Mouse (Mus musculus) cerebellum, adult 2 months (tissue): ENCODE measurements around the gene Cep68. TPM values are rescaled to one million over a fixed set of nuclear protein-coding genes. Genes with fewer than 3 reads are reported as not detected.
A peak's percentile ranks its signal among the peaks of the same experiment; 100 is the strongest.

Experiments used
- DNase-seq, 2 experiments: peaks; one replicate each; pipeline ENCODE4 v3.0.0; 2021
- H3K27ac ChIP-seq: fragments of 200-500 bp; 2 replicates; pipeline ENCODE4 v1.5.1; 2012; ENCODE audit warnings: low read length, control low read depth, inconsistent platforms; ENCODE audit not compliant: insufficient read depth
- H3K27me3 ChIP-seq: fragments of 200-500 bp; 2 replicates; pipeline ENCODE4 v1.6.1; 2012; ENCODE audit warnings: inconsistent platforms, mild to moderate bottlenecking, low read length, moderate library complexity; ENCODE audit not compliant: control insufficient read depth, insufficient read depth
- H3K4me1 ChIP-seq: fragments of 200-500 bp; 2 replicates; pipeline ENCODE4 v1.6.1; 2011; ENCODE audit warnings: low read length; ENCODE audit not compliant: control insufficient read depth, insufficient read depth
- H3K4me3 ChIP-seq: fragments of 200-500 bp; replicated peaks from 2 replicates; pipeline ENCODE3; 2011; ENCODE audit warnings: mild to moderate bottlenecking, low read depth, low read length, control low read depth; ENCODE audit not compliant: insufficient read depth
- CTCF ChIP-seq: fragments of 200-500 bp; IDR thresholded peaks from 2 replicates; pipeline ENCODE4 v1.5.1; 2011; ENCODE audit warnings: low read depth, mild to moderate bottlenecking, control low read depth, low read length, moderate library complexity, borderline replicate concordance; ENCODE audit not compliant: insufficient read depth
- POLR2A ChIP-seq: fragments of 200-500 bp; IDR thresholded peaks from 2 replicates; pipeline ENCODE4 v1.6.1; 2011; ENCODE audit warnings: low read length, control low read depth, borderline replicate concordance; ENCODE audit not compliant: insufficient read depth
- WGBS: fragments of 180-500 bp; shearing (Covaris S2); methylation state at CpG from one replicate; pipeline ENCODE4 v1.1.7; 2018; 5-methylcytosine and 5-hydroxymethylcytosine counted together
- polyA plus RNA-seq: library from polyadenylated mRNA; depleted of rRNA; stranded (reverse); fragments of >200 nt; gene quantifications from 2 replicates; pipeline ENCODE4 v1.2.3, GENCODE M21; 2012

The Cep68 gene
- polyA plus RNA-seq, 1 experiment: 12.9 TPM

DNA sequence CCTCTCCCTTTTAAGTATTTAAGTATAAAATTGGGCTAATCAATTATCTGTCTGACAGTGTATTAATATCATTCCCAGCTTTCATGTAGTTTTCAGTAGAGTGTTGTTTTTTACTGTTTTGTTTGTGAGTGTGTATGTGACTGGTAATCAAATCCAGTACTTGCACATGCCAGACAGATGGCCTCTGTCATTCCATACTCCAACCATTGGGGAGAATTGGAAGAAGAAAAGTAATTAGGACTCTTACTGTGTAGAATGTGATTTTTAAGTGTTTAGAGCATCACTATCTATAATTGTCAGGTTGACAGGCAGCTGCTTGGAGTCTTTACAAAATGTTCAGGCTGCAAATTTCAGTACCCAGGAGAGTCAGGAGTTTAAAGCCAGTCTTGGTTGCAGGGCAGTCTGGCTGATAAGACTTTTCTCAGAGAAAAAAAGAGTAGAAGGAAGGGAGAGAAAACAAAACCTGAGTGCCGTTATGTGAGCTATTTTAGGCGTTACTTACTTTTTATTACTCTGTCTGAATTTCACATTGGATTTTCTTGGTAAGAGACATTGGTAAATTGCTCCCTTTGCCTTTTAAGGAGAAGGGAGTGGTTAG is 42.5 kb downstream of the Cep68 start:
- no peak for DNase-seq
- 47% methylated on average over 2 of the region's 2 CpGs for WGBS
- peaks cover 4% of the 10 kb centered on the region; the same call in 1 of the 2 replicates for H3K4me1 ChIP-seq
- H3K27me3 ChIP-seq: no peaks in the 10 kb centered on the region
- no peak for TF ChIP-seq CTCF
- TF ChIP-seq POLR2A: no peak
- H3K27ac ChIP-seq: no peak overlapping the region
- H3K4me3 ChIP-seq: no peak overlapping the region

DNA sequence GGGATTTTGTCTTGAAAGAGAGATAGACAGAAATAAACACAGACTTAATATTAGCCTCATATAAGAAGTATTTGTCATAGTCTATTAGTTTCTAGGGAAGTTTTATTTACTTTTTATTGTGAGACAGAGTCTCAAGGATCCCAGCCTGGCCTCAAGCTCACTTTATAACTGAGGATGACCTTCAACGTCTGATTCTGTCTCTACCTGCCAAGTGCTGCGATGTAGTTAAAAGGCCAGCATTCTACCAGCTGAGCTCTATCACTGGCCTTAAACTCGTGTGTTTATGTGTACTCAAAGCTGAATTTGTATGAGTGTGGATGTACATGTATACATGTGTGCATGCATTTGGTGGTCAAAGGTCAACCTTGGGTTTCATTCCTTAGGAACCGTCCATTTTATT is 43.7 kb downstream of the Cep68 start:
- no peak overlapping the region for H3K27ac ChIP-seq
- no peak for DNase-seq
- no peak for TF ChIP-seq CTCF
- TF ChIP-seq POLR2A: no peak
- no peaks in the 10 kb centered on the region for H3K27me3 ChIP-seq
- 37% methylated on average over 4 of the region's 4 CpGs for WGBS
- H3K4me3 ChIP-seq: no peak overlapping the region
- peaks cover 4% of the 10 kb centered on the region; the same call in 1 of the 2 replicates for H3K4me1 ChIP-seq

DNA sequence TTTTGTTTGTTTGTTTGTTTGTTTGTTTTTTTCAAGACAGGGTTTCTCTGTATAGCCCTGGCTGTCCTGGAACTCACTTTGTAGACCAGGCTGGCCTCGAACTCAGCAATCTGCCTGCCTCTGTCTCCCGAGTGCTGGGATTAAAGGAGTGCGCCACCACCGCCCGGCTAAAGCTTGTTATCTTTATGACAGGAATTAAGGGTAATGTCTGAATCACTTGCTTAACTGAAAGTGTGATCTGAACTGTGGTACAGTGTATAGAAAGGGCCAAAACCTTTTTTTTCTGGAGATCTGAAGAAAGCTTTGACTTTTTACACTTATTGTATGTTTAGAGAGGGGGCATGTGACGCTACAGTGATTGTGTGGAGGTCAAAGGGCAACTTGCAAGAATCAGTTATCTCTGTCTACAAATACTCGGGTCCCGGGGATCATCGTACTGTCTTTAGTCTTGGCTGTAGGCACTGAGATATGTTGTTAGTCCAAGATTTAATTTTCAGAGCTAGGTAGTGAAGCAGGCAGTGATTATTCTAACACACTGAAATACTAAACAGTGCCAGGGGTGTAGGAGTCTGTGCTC is 44.3 kb downstream of the Cep68 start:
- Histone ChIP-seq H3K4me3 (no peak overlapping the region), H3K27ac (no peak overlapping the region), H3K27me3 (no peaks in the 10 kb centered on the region), H3K4me1 (peaks cover 2% of the 10 kb centered on the region; the same call in 1 of the 2 replicates)
- no peak for DNase-seq
- no peak for TF ChIP-seq POLR2A
- no peak for TF ChIP-seq CTCF
- WGBS: 68% methylated on average over 9 of the region's 9 CpGs

DNA sequence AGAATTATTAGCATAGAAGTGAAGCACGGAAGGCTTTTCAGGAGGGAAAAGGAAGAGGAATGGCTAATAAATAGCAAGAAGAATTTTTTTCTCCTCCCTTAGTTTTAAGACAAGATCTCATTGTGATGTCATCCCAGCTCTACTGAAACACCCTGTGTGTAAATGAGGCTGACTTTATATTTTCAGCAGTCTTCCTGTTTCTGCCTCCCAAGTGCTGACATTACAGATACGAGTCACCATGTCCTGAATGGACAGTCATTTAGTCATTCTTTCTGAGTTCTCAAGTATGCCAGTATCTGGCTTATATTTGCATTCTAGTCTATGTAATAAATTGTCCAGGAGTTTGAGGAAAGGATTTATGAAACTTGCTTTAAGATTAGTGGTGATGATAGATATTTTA is 44.9 kb downstream of the Cep68 start:
- Histone ChIP-seq H3K27me3 (no peaks in the 10 kb centered on the region), H3K4me3 (no peak overlapping the region), H3K27ac (no peak overlapping the region), H3K4me1 (no peaks in the 10 kb centered on the region; the same call in 1 of the 2 replicates)
- 39% methylated on average over 2 of the region's 2 CpGs for WGBS
- no peak for DNase-seq
- TF ChIP-seq POLR2A (no peak), CTCF (no peak)

DNA sequence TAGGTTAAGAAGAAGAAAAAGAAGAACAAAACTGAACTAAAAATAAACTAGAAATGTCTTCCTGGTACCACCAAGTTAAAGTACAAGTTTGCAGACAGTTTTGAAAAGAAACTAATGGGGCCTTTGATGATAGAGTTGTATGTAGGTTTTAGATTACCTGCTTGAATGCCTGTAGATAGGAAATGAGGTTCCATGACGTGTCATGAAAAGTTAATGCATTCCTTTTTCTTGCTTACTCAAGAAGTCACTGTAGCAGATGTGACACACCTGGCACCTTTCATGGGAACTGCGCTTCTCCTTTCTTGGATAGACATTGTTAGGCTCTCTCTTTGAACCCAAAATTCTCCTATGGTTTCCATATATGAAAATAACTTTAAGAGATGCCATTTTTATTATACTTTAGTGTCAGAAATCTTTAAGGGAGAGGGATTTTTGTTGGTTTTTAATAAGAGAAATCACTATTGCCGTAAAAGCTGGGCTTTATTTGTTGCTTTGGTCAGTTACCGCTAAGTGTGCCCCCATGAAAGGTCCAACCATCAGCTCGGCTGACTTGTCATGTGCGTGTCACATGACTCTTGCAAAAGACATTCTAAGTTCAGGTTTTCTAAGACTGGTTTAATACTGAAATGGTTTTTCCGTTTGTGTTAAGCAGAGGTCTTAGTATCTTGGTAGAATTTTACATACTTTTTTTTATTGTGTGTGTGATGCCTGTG is 46.8 kb downstream of the Cep68 start:
- H3K4me1 ChIP-seq: no peaks in the 10 kb centered on the region; the same call in 1 of the 2 replicates
- H3K27me3 ChIP-seq: no peaks in the 10 kb centered on the region
- 18% methylated on average over 7 of the region's 7 CpGs for WGBS
- no peak overlapping the region for H3K27ac ChIP-seq
- no peak for DNase-seq
- no peak for TF ChIP-seq POLR2A
- TF ChIP-seq CTCF: no peak
- H3K4me3 ChIP-seq: peak overlapping the region; percentile 87

DNA sequence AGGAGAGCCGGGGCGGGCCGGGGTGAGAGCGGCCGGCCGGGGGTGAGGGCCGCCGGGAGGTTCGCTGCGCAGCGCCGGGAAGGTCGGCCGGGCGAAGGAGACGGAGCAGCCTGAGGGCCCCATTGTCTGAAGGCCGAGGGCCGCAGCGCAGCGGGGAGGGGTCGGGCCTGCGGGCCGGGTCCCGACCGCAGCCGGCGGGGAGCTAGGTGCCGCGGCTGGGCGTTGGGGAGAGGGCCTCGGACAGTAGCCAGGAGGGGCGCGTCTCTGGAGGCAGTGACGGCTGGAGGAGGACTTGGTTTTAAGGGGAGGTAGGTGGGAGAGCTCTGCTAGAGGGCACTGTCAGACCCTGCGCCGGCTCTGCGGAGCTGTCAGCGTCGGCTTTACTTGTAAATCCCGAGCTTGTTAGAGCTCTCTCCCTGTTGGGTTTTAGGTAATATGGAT is 47.5 kb downstream of the Cep68 start:
- Histone ChIP-seq H3K27me3 (no peaks in the 10 kb centered on the region), H3K27ac (peak overlapping the region; percentile 53), H3K4me1 (no peaks in the 10 kb centered on the region; the same call in 1 of the 2 replicates), H3K4me3 (peak overlapping the region; percentile 87)
- TF ChIP-seq POLR2A (no peak), CTCF (no peak)
- 1% methylated on average over 40 of the region's 40 CpGs for WGBS
- peak in 1 of 2 experiments; percentile 52 for DNase-seq

DNA sequence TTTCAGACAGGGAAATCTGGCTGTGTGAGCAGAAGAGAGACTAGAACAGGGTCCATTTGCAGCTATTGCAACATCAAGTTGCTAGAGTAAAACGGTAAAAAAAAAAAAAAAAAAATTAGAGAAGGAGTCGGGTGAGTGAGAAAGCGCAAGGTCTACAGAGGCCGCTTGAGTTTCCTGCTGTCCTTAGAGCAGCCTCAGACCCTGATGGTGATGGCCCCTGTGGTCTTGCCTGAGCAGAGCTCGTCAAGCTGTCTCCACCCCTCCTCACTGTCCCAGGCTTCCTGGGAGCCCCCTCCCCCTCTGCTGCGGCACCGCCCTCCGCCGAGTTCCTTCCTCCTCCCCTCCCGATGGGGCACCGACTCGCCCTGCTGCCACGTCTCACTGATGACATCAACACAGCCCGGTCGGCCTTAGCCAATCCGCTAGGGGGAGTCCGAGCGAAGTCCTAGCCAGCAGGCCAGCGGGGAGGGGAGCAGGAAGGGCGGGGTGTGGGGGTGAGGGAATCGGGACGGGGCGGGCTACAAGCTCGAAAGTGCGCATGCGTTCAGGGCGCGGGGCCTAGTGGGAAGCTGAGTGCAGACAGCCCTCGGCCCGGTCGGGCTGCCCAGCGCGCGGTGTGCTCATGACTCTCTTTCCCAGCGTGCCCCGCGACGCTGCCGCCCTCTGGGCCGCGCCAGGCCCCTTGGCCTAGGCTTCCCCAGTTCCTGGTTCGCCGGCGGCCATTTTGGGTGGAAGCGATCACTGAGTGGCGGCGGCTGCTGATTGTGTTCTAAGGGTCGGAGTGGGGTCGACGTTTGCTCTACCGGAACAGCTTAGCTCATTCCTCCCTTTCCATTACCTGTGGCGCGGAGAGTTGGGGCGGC is 48.3 kb downstream of the Cep68 start, which contains the start of gene Rab1a:
Gene Rab1a, plus strand, starts transcription at position 720 of the 863 bp plus-strand sequence.
- H3K27me3 ChIP-seq: no peaks in the 10 kb centered on the region
- 1% methylated on average over 54 of the region's 54 CpGs for WGBS
- peak; percentile 100 for DNase-seq
- peak within 1 kb of the TSS; percentile 87 for H3K4me3 ChIP-seq
- peak; percentile 52; the same call in 1 of the 2 replicates for TF ChIP-seq CTCF
- TF ChIP-seq POLR2A: peak; percentile 84
- no peaks in the 10 kb centered on the region; the same call in 1 of the 2 replicates for H3K4me1 ChIP-seq
- peak within 1 kb of the TSS; percentile 53 for H3K27ac ChIP-seq
